Mouse (Mus musculus): ENCODE results near the gene Wdfy4.

DNA sequence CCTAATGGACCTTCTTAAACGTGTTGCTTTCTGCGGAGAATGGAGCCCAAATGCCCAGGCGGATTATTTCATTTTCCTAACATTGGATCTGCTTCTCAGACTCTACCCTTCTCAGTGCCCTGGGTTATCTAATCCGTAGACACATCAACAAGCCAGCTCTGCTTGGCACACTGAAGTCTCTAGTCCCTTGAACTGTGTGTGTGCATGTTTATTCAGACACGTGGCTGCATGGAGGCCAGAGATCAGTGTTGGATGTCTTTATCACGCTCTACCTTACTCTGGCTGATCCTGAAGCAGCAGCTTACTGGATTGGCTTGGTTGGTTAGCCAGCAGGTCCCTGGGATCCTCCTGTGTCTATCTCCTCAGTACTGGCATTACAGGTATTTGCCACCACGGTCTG is 113.0 kb downstream of the Wdfy4 start:
- TF ChIP-seq CTCF (IDR thresholded peaks at IDR 0.05; ENCODE audit: borderline replicate concordance, control insufficient read depth, extremely low read depth, insufficient read depth, low read length, poor library complexity) (no peak), POLR2A (IDR thresholded peaks at IDR 0.05; ENCODE audit: control insufficient read depth, extremely low read depth, insufficient read depth, low read length, poor library complexity) (no peak)

All from thymus, adult 2 months (tissue).